Mouse (Mus musculus): ENCODE results near the gene Gprc5a.

DNA sequence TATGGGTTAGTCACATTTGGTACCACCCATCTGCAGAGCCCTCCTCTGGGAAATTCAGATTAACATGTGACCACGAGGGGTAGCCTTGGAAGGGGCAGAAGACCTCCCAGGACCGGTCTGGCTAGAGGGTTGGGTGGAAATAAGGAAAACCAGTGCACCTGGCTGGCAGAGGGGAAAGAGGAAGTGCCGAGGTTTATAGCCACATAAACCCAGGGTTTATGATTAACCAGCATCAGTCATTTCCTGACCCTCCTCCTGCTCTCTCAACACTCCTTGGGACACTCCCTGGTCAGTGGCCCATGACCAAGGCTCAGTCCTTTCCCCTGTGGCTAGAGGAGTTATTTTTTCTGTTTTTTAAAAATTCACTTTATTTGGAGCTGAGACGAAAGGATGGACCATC lies 36.2 kb upstream of the Gprc5a start:
- no peak for TF ChIP-seq POLR2A (IDR thresholded peaks at IDR 0.05; ENCODE audit: low read depth, low read length)
- no peak for TF ChIP-seq CTCF (IDR thresholded peaks at IDR 0.05; ENCODE audit: borderline replicate concordance, insufficient read depth, low read length)

Measured in embryonic fibroblast, embryonic 13.5 days (primary cell).